Mouse (Mus musculus): ENCODE measurements at regions not wholly inside any gene's neighbourhood (a gene's known extent, or its start where the extent isn't known, plus 50 kb on each side); places are given as distances from the start of the nearest gene placed in this dataset.
A peak's percentile ranks its signal among the peaks of the same experiment; 100 is the strongest.

- DNase-seq: peak; percentile 87
These were observed 332.4 kb downstream of the Foxo1 start for GRCm38 (mm10) chr3:52600581-52600980.

- DNase-seq: peak; percentile 75
These were observed 332.0 kb downstream of the Foxo1 start for GRCm38 (mm10) chr3:52600146-52600545.

GRCm38 (mm10) chr3:52586418-52586817, 318.3 kb downstream of the Foxo1 start:
- no peak for DNase-seq

GRCm38 (mm10) chr3:52579917-52580316, 311.8 kb downstream of the Foxo1 start:
- DNase-seq: no peak

- no peak for DNase-seq
These were observed 311.0 kb downstream of the Foxo1 start for GRCm38 (mm10) chr3:52579096-52579495.

- DNase-seq: no peak
These were observed 308.6 kb downstream of the Foxo1 start for GRCm38 (mm10) chr3:52576703-52577244.

GRCm38 (mm10) chr3:52575237-52575798, 307.2 kb downstream of the Foxo1 start:
- no peak for DNase-seq

GRCm38 (mm10) chr3:52574341-52574740, 306.2 kb downstream of the Foxo1 start:
- no peak for DNase-seq

- DNase-seq: no peak
These were observed 305.7 kb downstream of the Foxo1 start for GRCm38 (mm10) chr3:52573806-52574205.

- no peak for DNase-seq
These were observed 304.7 kb downstream of the Foxo1 start for GRCm38 (mm10) chr3:52572514-52573485.

- DNase-seq: no peak
These were observed 299.7 kb downstream of the Foxo1 start for GRCm38 (mm10) chr3:52567606-52568372.

GRCm38 (mm10) chr3:52563595-52563994, 295.5 kb downstream of the Foxo1 start:
- DNase-seq: no peak

GRCm38 (mm10) chr3:52562816-52563215, 294.7 kb downstream of the Foxo1 start:
- DNase-seq: no peak

- no peak for DNase-seq
These were observed 291.3 kb downstream of the Foxo1 start for GRCm38 (mm10) chr3:52559481-52559880.

- no peak for DNase-seq
These were observed 290.6 kb downstream of the Foxo1 start for GRCm38 (mm10) chr3:52558765-52559164.

GRCm38 (mm10) chr3:52557296-52557695, 289.2 kb downstream of the Foxo1 start:
- DNase-seq: no peak

GRCm38 (mm10) chr3:52555038-52555437, 286.9 kb downstream of the Foxo1 start:
- no peak for DNase-seq

- no peak for DNase-seq
These were observed 286.4 kb downstream of the Foxo1 start for GRCm38 (mm10) chr3:52554490-52554889.

- DNase-seq: no peak
These were observed 280.2 kb downstream of the Foxo1 start for GRCm38 (mm10) chr3:52548201-52548893.

- DNase-seq: no peak
These were observed 277.9 kb downstream of the Foxo1 start for GRCm38 (mm10) chr3:52546035-52546434.

- no peak for DNase-seq
These were observed 274.9 kb downstream of the Foxo1 start for GRCm38 (mm10) chr3:52543006-52543405.

- DNase-seq: no peak
These were observed 272.8 kb downstream of the Foxo1 start for GRCm38 (mm10) chr3:52540862-52541380.

All from gastrocnemius, postnatal 25 days (tissue).